Mouse (Mus musculus) G1E-ER4 (cell line): ENCODE measurements around the gene Mob2. TPM values are rescaled to one million over a fixed set of nuclear protein-coding genes. Genes with fewer than 3 reads are reported as not detected.

Experiments used
- GATA1 ChIP-seq: IDR thresholded peaks from one replicate; pipeline ENCODE4 v1.8.0; 2012; ENCODE audit warnings: low read length, inconsistent platforms
- polyA plus RNA-seq: library from polyadenylated mRNA; stranded (reverse); fragments of >175 nt; gene quantifications from 2 replicates; pipeline ENCODE4 v1.2.3, GENCODE M21; 2012

The Mob2 gene
- polyA plus RNA-seq: 38.6 and 39.4 TPM in 2 replicates

DNA sequence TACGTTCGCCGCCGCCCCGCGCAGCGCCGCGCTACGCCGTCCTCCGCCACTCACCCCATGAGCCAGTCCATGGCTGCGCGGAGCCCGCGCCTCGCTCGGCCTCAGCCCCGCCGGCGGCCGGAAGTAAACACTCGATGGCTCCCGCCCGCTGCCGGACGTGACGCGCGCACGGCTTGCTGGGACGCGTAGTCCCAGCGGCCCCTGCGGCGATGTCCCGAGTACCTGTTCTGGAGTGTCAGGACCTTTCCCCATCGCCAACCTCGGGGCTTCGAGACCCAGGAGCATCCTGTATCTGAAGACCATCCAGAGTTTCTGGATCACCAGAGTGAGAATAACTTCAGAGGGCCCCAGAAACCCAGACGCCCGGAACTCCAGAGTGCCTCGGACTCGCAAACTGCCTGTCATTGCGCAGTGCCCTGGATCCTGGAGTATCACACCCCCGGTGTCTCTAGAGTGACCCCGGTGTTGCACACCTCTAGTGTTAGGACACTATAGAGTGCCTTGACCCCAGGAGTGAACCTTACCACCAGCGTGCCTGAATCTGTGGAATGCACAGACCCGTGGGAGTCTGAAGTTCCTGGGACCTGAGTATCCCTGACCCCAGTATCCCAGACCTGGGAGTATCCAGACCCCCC lies at the start of gene Mob2:
TSS of gene Mob2 (minus strand) at position 135 of the 635 bp plus-strand sequence.
- no peak for TF ChIP-seq GATA1

DNA sequence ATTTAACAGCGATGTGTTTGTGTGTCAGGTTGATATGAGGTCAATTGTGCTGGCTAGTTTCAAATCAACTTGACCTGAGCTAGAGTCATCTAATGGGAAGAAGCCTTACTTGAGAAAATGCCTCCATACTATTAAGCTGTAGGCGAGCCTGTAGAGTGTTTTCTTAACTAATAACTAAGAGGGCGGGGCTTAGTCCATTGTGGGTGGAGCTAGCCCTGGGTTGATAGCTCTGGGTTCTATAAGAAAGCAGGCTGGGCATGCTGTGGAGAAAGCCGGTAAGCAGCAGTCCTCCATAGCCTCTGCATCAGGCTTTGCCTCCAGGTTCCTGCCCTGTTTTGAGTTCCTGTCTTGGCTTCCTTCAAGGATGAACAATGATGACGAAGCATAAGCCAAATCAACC lies 43.9 kb upstream of the Mob2 start:
- TF ChIP-seq GATA1: no peak

DNA sequence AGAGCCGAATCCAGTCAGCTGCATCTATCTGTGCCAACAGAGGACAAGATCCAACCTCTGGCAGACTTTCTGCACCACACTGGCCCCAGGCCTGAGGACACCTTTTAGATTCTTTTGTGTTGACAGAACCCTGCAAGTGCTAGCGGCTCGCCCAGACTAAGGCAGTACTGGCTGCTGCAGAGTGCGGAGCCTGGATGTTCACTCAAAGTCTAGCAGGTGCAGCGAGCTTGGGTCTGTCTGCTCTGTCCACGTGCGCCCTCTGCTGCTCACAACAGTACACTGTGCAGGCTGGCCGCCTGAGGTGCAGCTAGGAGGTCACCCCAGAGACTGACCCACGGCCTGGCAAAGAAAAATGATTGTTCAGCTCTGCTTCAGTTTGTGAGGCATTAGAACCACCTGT lies 36.9 kb upstream of the Mob2 start:
- no peak for TF ChIP-seq GATA1

DNA sequence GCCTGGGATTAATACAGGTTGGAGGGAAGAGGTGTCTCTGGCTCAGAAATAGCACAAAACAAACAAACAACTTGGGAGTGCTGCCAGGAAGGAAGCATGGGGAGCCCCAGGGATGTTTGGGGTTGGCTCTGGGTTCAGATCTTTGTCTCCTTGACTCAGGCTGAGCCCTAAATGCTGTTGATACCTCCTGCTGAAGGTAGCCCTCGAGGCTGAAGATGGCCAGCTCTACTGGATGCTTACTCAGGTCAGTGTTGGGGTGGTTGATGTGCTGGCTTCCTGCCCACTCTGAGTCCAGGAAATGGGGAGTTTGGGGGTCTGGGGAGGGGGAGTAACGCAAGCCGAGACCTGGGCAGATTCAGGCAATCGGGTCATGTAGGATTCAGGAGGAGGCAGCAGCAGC lies 35.8 kb upstream of the Mob2 start:
- no peak for TF ChIP-seq GATA1

DNA sequence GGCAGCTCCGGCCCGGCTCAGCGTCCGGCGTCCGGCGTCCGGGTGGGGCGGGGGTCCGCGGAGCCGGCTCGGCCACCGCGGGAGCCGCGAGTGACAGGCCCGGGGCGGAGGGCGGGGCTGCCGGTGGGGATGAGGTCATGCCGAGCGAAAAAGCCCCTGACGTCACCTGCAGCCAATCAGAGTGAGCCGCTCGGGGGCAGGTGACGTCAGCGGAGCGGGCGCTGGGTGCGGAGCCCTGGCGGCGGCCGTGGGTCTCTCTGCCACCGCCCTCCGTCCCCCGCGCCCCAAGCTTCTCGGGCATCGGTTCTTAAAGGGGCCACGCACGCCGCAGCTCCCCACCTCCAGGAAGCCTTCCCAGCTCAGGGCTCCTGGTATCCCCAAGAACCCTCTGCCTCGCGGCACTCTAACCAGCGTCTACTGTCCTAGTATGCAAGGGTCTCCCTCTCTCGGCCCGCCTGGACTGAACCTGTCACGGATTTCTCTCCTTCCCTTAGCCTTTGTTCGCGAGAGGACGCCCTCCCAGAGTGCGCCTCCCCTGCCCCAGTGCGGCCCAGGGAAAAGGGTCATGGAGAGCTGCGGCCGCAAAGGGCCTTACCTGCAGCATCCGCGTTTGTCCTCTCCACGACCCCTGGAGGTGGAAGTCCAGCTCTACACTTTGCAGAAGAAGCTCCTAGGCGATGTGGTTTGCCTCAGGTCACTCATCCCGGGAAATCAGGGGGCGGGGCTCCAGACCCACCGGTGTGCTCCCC lies 34.5 kb upstream of the Mob2 start, which contains the start of gene Dusp8:
TSS of gene Dusp8 (minus strand) at position 661 of the 749 bp plus-strand sequence.
- no peak for TF ChIP-seq GATA1

DNA sequence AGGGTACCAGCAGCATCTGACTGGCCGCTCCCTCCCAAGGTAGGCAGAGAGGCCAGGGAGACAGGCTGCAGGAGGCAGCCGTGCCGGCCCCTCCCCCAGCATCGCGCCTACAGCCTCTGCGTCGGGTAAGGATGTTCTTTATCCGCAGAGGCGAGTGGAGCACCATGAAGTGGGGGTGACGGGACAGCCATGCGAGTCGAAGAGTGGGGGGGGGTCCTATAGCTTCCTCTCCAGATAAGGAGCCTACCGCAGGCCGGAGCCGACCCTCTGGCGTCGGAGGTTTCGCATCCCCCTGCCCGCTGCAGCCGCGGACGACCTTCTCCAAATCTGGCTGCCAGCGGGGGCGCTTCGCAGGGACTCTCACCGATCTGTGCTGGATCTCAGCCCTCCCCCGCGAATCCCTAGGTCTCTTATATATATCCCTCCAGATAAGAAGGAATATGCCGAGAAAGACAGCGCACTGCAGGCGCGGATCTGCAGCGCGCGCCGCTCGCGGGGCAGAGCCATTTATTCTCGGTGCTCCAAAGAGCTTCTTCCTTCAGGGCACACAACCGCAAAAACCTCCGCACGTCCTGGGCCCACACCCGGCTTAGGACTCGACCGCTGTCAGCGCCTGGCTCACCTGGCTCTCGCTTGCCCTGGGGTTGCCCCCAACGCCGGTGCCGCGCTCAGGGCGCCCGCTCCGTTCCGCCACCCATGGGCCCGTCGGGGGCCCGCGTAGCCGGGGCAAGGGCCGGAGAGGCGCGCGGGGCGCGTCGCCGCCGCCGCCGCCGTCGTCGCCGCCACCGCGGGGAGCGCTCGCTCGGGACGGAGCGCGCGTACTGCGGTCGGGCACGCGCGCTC lies 33.7 kb upstream of the Mob2 start:
- TF ChIP-seq GATA1: no peak

DNA sequence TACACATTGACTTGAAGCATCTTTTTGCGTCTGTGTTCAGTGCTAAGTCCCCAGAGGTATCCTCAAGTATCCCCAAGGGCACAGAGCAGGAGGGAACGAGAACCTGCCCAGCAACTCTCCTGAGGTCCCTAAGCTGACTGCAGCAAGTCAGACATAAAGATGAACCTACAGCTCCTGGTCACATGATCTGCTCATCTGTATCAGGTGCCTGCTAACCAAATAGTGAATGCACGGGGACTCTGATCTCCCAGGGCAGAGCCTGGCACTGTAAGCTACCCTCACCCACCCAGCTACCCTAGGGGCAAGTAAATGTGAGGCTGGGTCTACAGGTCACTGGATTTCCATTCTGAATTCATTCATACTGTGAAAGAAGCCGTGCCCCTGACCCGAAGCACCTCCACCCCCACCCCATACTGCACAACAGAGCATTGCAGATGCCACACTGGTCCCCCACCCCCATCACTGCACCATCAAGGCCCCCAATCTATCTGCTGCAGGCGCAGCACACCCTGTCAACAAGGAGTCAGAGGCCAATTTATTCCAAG lies 32.9 kb upstream of the Mob2 start:
- no peak for TF ChIP-seq GATA1

DNA sequence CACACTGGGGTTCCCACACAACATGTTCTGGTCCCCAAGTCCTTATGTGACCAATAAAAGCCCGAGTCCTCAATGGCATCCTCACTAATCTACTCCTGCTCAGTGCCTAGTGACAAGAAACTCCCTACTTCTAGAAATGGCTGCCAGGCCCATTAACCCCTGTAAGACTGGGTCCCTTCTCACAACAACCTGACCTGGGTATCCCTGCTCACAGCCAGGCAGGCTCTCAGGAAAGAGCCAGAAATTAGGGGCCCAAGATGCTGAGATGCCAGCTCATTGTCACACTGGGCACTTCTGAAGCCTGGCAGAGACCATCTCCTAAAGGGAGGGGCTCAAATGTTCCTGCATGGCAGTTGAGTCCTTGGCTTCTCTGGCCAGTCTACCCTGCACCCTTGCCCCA lies 32.1 kb upstream of the Mob2 start:
- TF ChIP-seq GATA1: no peak

DNA sequence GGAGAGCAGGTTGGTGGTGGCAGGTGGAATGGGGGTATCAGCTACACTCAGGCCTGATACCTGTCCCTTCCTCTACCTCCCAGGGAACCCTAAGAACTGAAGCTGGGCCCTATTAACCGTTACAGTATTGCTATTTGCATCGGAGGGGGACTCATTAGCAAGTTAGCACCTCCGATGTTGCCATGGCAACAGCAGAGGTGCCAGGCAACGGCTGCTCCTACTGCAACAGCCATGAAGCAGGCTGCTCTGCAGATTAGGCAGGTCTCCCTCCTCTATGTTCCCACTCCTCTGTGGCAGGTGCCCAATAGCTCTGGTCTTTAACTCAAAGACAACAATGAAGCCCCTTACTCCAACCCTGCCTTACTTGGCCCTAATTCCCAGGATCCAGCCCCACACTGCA lies 31.0 kb upstream of the Mob2 start:
- TF ChIP-seq GATA1: no peak

DNA sequence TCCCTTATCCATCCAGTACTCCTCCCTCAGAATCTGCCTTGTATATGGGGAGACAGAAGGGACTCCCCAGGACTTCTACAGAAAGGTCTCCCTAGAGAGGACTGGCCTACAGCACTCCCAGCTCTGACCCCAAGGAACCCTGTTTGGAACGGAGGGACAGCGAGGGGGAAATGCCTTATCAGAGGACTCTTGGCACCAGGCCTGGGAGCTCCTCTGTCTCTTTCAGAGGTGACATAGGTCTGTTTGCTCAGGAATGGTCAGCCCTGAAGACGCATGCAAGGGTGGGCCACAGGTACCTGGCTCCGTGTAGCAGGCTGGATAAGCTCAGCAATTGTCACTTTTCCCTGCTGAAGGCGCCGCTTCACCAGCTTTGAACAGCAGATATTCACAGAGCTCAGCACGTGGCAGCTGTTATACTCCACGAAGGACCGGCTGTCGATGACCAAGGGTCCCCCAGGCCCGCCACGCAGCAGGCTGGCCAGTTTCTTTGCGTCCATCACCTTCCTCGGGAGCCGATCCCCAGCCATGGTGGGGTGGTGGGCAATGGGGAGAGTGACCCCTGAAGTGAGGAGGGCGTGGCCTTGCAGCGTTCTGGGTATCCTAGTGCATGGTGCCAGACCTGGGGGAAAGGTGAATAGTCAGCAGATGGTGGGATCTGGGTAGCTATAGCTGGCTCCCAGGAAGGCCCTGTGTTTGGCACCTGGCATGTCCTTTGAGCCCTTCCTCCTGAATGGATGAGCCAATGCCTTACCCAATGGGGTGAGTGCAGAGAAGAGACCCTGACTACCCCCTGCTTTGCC lies 29.0 kb upstream of the Mob2 start:
- no peak for TF ChIP-seq GATA1

DNA sequence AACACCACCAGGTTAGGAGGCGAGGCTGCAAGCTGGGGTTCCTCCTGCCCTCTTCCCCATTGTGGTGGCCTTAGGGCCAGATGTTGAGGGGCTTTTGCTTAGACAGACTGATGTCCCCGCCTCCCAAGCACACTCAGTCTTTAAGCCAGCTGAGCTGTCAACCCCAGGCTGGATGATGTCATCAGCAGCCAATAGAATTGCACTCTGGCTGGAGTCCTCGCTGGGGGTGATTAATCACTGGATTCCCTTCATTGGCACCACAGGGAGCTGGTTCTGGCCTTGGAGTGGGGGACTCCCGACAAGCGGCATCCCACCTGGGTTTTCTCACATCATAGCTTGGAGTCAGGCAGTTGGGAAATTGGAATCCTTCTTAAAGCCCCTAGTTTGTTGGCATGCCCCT lies 28.0 kb upstream of the Mob2 start:
- no peak for TF ChIP-seq GATA1

DNA sequence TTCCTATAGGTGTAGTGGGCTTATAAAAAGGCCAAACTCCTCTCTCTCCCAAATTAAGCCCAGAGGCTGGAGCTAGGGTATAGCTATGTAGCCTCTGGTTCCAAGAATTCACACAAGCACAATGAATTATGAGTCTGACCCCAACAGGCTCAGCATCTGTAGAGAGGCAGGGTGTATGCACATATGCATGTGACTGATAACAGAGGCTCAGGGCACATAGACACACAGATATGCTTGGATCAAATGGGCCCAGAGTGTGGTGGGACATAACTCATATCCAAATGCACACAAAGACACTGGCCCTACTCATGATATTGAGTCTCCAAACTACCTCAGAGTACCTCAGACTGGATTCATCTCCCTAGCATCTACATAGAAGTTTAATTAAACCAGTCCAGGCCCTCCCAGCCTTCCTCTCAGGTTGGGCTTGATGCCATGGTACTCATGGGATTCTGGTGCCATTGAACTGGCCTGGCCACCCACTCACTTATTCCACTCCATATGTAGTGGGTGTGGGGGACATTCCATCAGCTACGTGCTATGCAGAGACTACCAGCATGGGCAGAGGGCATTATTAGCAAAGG lies 26.3 kb upstream of the Mob2 start:
- no peak for TF ChIP-seq GATA1

DNA sequence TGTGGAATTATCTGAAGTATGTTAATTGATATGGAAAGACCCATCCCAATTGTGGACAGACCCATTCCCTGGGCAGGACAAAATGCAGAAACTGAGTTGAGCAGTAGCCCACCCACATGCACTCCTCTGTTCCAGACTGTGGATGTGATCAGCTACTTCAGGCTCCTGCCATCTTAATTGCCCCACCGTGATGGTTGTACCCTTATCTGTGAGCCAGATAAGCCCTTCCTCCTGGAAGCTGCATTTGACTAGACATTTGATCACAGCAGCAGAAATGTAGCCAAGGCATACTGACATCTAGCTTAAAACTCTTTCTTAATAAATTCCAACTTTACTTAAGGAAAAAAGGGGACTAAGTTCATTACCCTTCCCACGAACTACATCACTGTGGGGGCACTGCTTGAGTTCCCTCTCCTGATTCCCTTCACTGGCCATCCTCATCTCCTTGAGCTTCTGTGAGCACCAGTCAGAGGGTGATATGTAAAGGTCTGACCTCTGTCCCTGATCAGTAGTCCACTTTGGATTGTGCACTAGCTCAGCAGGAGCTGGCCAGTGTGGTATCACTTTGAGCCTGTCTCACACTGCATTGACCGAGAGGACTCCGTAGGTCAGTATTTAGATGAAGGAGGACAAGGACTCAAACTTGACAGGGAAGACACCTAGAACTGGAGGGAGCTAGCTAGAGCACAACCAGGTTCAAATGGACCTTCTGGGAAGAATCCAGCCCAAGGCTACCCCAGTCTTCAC lies 25.5 kb upstream of the Mob2 start:
- no peak for TF ChIP-seq GATA1

DNA sequence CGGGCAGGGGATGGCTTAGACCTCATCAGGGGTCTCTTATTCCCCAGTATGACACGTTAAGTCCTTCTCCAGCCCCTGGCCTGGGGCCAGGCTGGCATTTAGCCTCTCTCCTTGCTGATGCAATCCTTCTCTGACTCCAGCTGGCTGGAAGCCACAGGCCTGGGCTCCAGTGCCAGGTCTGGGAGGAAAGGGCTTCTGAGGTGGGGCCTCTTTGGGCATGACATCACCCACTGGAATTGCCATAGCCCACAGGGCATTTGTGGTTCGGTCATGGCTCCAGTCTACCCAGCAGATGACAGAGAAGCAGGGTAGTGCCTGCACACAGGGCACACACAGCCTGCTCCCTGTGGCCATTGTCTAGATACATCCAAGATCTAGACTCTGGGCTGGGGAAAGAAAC lies 24.0 kb upstream of the Mob2 start:
- no peak for TF ChIP-seq GATA1

DNA sequence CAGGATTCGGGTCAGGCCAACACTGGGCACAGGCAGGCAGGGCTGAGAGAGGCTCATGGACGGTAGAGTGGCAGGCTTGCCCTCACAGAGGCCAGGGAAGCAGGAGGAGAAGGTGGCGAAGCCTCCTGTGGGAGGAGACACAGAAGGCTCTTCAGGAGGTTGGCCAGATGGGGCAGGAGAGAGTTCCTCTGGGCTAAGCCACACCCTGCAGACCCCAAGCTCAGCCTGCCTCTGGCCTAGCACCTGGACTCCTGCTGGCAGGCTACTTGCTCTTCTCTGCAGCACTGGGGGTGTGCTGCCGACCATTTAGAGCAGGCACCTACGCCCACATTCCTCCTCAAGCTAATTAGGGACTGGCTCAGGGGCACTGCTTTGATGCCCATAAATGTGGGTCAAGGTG lies 23.5 kb upstream of the Mob2 start:
- TF ChIP-seq GATA1: no peak
